Mouse (Mus musculus) fibroblast of lung, adult 2 months (primary cell): Measurements from ENCODE around the gene Hk1.
"Not testable (repeated sequence)": the region's sequence is repeated elsewhere in the genome, so short reads cannot be mapped to it uniquely, and the experiment has no call there.

Source experiments
- DNase-seq: peaks from one replicate; pipeline ENCODE4 v3.0.0-alpha.2; 2011; ENCODE audit warnings: low read depth

Gene Hk1

GRCm38 (mm10) chr10:62340991-62341390, 38.7 kb downstream of the Hk1 start:
- no peak for DNase-seq

- peak; percentile 92 for DNase-seq
Observed at GRCm38 (mm10) chr10:62340095-62340731, 39.5 kb downstream of the Hk1 start.

- no peak for DNase-seq
Observed at GRCm38 (mm10) chr10:62339211-62340094, 40.3 kb downstream of the Hk1 start.

GRCm38 (mm10) chr10:62338626-62339025, 41.1 kb downstream of the Hk1 start:
- no peak for DNase-seq

GRCm38 (mm10) chr10:62338176-62338575, 41.5 kb downstream of the Hk1 start:
- no peak for DNase-seq

- no peak for DNase-seq
Observed at GRCm38 (mm10) chr10:62336601-62337578, 42.8 kb downstream of the Hk1 start.

- no peak for DNase-seq
Observed at GRCm38 (mm10) chr10:62335423-62335776, 44.3 kb downstream of the Hk1 start.

GRCm38 (mm10) chr10:62334686-62335422, 44.9 kb downstream of the Hk1 start:
- no peak for DNase-seq

GRCm38 (mm10) chr10:62333269-62333668, 46.4 kb downstream of the Hk1 start:
- DNase-seq = no peak

- DNase-seq = peak; percentile 61
Observed at GRCm38 (mm10) chr10:62332514-62332913, 47.2 kb downstream of the Hk1 start.

GRCm38 (mm10) chr10:62331771-62332170, 47.9 kb downstream of the Hk1 start:
- DNase-seq = no peak

- DNase-seq = no peak
Observed at GRCm38 (mm10) chr10:62331296-62331695, 48.4 kb downstream of the Hk1 start.

- DNase-seq = no peak
Observed at GRCm38 (mm10) chr10:62329846-62330245, 49.9 kb downstream of the Hk1 start.

GRCm38 (mm10) chr10:62328886-62329412, 50.8 kb downstream of the Hk1 start:
- no peak for DNase-seq

- no peak for DNase-seq
Observed at GRCm38 (mm10) chr10:62327572-62328317, 52.0 kb downstream of the Hk1 start.

- DNase-seq = no peak
Observed at GRCm38 (mm10) chr10:62326818-62327571, 52.7 kb downstream of the Hk1 start.

GRCm38 (mm10) chr10:62326002-62326401, 53.7 kb downstream of the Hk1 start:
- DNase-seq = no peak

GRCm38 (mm10) chr10:62322821-62323220, 56.9 kb downstream of the Hk1 start:
- not testable (repeated sequence) for DNase-seq

GRCm38 (mm10) chr10:62321457-62321856, 58.3 kb downstream of the Hk1 start:
- DNase-seq = no peak
